Mouse (Mus musculus) cerebellum, adult 2 months (tissue): ENCODE measurements around the gene Lonp1.
"Not testable (repeated sequence)": the region's sequence is repeated elsewhere in the genome, so short reads cannot be mapped to it uniquely, and the experiment has no call there.

Experiments
- CTCF ChIP-seq: fragments of 200-500 bp; IDR thresholded peaks from 2 replicates; pipeline ENCODE4 v1.5.1; 2011; ENCODE audit warnings: low read depth, mild to moderate bottlenecking, control low read depth, low read length, moderate library complexity, borderline replicate concordance; ENCODE audit not compliant: insufficient read depth
- POLR2A ChIP-seq: fragments of 200-500 bp; IDR thresholded peaks from 2 replicates; pipeline ENCODE4 v1.6.1; 2011; ENCODE audit warnings: low read length, control low read depth, borderline replicate concordance; ENCODE audit not compliant: insufficient read depth

GRCm38 (mm10) chr17:56629800-56630781 lies 3.4 kb upstream of the Lonp1 start:
- not testable (repeated sequence) for TF ChIP-seq CTCF, POLR2A
